Mouse (Mus musculus): ENCODE measurements around the gene Sh3rf1.

Sh3rf1 gene

DNA sequence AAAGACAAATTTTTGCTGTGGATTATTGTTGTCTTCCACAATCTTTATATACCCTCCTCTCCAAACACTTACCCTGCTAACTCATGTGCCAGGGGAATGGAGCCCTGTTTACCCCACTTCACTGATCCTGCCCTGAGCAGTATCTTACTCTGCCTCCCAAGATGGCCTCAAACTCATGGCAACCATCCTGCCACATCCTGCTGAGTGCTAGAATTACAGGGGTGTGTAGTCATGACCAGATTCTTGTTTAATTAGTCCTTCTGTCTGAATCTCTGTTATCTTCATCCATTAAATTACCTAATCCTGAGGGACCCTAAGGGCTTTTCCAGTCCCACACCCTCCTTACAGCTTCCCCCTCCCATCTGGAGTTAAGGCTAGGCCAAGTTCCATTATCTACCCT is 201.5 kb downstream of the Sh3rf1 start:
- no peak for DNase-seq (ENCODE audit: low spot score)

GRCm38 (mm10) chr8:61426072-61426471 is 202.4 kb downstream of the Sh3rf1 start:
- no peak for DNase-seq (ENCODE audit: low spot score)

GRCm38 (mm10) chr8:61426671-61427070 is 203.0 kb downstream of the Sh3rf1 start:
- no peak for DNase-seq (ENCODE audit: low spot score)

GRCm38 (mm10) chr8:61427916-61428681 is 204.4 kb downstream of the Sh3rf1 start:
- no peak for DNase-seq (ENCODE audit: low spot score)

DNA sequence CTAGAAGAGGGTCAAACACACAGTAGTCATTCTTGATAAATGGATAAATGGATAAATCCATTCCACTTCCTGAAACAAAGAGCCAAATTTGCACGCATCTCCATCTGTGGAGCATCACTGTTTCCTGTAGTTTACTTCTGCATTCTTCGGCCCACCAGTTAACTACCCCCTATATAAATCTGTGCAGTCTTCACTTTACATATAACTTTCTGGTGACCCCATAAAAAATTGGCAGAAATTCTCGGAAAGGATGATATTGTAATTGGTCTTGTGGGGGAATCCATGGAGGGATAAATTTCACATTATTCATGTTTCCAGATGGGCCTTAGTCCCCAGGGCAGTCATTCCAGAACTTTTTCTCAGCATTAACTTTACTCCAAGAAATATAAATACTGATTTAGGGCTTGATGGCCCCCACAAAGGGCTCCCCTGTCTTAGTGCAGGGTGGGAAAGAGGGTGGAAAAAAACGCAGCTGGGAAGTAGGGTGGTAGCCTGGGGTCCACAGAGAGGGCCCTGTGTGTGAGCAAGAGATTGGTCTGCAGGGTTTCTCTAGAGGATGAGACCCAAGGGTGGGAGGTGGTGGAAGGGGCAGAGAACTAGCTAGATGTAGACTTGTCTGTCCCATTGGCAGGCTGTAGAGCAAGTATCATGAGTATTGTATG is 205.3 kb downstream of the Sh3rf1 start:
- DNase-seq (ENCODE audit: low spot score): no peak

- no peak for DNase-seq (ENCODE audit: low spot score)
These were observed 211.8 kb downstream of the Sh3rf1 start for GRCm38 (mm10) chr8:61435481-61435880.

DNA sequence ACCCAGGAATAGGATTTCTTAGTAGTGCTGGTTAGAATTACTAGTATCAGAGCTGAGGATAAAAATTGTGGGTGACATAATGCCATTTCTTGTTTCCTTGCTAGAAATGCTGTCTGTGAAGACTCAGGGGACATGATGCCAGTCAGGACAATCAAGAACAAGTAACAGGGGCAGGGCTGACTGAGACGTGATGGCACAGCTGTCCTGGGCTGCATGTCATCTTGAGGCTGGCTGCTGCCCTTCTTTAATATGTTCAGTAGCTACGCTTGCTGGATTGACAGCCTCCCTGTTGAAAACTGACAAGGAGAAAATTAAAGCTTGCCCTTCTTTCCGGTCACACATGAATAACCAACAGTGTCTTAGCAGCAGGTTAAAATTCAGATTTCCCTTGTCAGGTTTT is 212.5 kb downstream of the Sh3rf1 start:
- DNase-seq (ENCODE audit: low spot score): no peak

- no peak for DNase-seq (ENCODE audit: low spot score)
These were observed 213.1 kb downstream of the Sh3rf1 start for GRCm38 (mm10) chr8:61436586-61437304.

GRCm38 (mm10) chr8:61437305-61437605 is 213.6 kb downstream of the Sh3rf1 start:
- DNase-seq (ENCODE audit: low spot score): no peak

GRCm38 (mm10) chr8:61442988-61443387 is 219.3 kb downstream of the Sh3rf1 start:
- DNase-seq (ENCODE audit: low spot score): no peak

DNA sequence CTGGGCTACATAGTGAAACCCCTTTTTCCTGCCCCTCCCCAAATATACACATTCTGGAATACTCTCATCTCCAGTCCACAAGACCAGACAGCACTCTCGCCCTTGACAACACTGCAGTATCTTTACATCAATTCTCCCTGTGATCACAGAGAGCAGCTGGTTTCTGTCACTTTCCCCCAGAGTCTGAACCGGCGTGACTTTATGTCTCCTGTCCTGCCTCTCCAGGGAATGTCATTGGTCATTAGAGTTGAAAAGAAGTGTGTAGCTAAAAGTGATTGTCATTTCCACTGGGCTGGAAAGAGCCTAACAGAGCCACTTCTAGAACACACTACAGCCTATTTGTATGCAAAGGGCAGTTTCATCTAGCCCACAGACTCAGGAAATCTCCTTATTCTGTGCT is 220.7 kb downstream of the Sh3rf1 start:
- DNase-seq (ENCODE audit: low spot score): no peak

Measured in ovary, adult 18-20 months (tissue).